Comparison of ENCODE assay signal across 10 mouse cellular contexts in genomic region chr4:41387755-41388469, GRCm38 (mm10). TPM values are rescaled to one million over a fixed set of nuclear protein-coding genes. Genes with fewer than 3 reads are reported as not detected.
DNase-seq lines count a peak whose midpoint lies in the region; ATAC-seq and TF ChIP-seq lines count a peak whose summit lies in the region.
"Had no signal": no experiment of that assay in that cellular context is flagged by ENCODE, and none has a peak within 500 bp of the region (broad histone marks: within the 10 kb centered on the region; RNA-seq: fewer than 3 reads in every experiment).

No protein-coding gene starts in this region.

- no peak overlapping the region for H3K4me3 ChIP-seq in intestine, embryonic 15.5 days (replicated peaks)
- H3K4me3 ChIP-seq in spleen, adult 2 months (ENCODE audit: extremely low read depth, insufficient read depth, insufficient read length): no peak overlapping the region
- no peak overlapping the region for H3K4me3 ChIP-seq in midbrain, postnatal 0 days (ENCODE audit: low read depth, low read length)
- no peak overlapping the region for H3K4me3 ChIP-seq in hindbrain, embryonic 14.5 days (replicated peaks; ENCODE audit: low read length)
- H3K4me3 ChIP-seq: embryonic facial prominence, embryonic 12.5 days had no signal

- ATAC-seq in intestine, embryonic 15.5 days: peak; percentile 78
- ATAC-seq in midbrain, postnatal 0 days (ENCODE audit: low FRiP score): no peak
- ATAC-seq in hindbrain, embryonic 14.5 days (ENCODE audit: low FRiP score): no peak

- no peak for TF ChIP-seq POLR2A in spleen, adult 2 months (IDR thresholded peaks at IDR 0.05; ENCODE audit: low read depth, low read length)

- H3K4me1 ChIP-seq in intestine, embryonic 15.5 days (replicated peaks): no peaks in the 10 kb centered on the region
- H3K4me1 ChIP-seq in spleen, adult 2 months (ENCODE audit: control insufficient read depth, insufficient read depth, insufficient read length): no peaks in the 10 kb centered on the region
- H3K4me1 ChIP-seq in midbrain, postnatal 0 days (ENCODE audit: insufficient read depth, low read length): no peaks in the 10 kb centered on the region
- no peaks in the 10 kb centered on the region for H3K4me1 ChIP-seq in hindbrain, embryonic 14.5 days (replicated peaks; ENCODE audit: control insufficient read depth, insufficient read depth, low read length)
- H3K4me1 ChIP-seq: embryonic facial prominence, embryonic 12.5 days had no signal

- TF ChIP-seq CTCF in spleen, adult 2 months (IDR thresholded peaks at IDR 0.05; ENCODE audit: extremely low read depth, insufficient read depth, insufficient read length, insufficient replicate concordance): no peak
- TF ChIP-seq CTCF in midbrain, postnatal 0 days (IDR thresholded peaks at IDR 0.05): no peak

- no peaks in the 10 kb centered on the region for H3K27me3 ChIP-seq in intestine, embryonic 15.5 days (replicated peaks)
- H3K27me3 ChIP-seq in spleen, adult 2 months (ENCODE audit: control insufficient read depth, insufficient read depth, low read length): no peaks in the 10 kb centered on the region
- no peaks in the 10 kb centered on the region for H3K27me3 ChIP-seq in midbrain, postnatal 0 days (ENCODE audit: insufficient read depth, low read length)
- no peaks in the 10 kb centered on the region for H3K27me3 ChIP-seq in hindbrain, embryonic 14.5 days (ENCODE audit: control insufficient read depth, insufficient read depth, low read length)
- H3K27me3 ChIP-seq: embryonic facial prominence, embryonic 12.5 days had no signal

- DNase-seq in gastrocnemius, adult 18-20 months (ENCODE audit: low spot score): peak; percentile 53
- no peak for DNase-seq in gastrocnemius, postnatal 10 days
- peak; percentile 79 for DNase-seq in c-Kit-positive CD71-positive TER-119-negative erythroid progenitor cells, embryonic 14.5 days (ENCODE audit: low read depth)
- DNase-seq in spleen, adult 2 months (ENCODE audit: low read depth in 1 of 2, low spot score in 2 of 2): no peak
- no peak for DNase-seq in cerebellum, postnatal 10 days
- no peak for DNase-seq in midbrain, postnatal 0 days (ENCODE audit: low spot score)
- DNase-seq in hindbrain, embryonic 14.5 days (ENCODE audit: low spot score): no peak
- DNase-seq: adrenal gland, postnatal 36 days had no signal

- peaks cover 21% of the 10 kb centered on the region; the same call in 1 of the 2 replicates for H3K36me3 ChIP-seq in intestine, embryonic 15.5 days
- peaks cover 32% of the 10 kb centered on the region for H3K36me3 ChIP-seq in spleen, adult 2 months (ENCODE audit: control insufficient read depth, insufficient read depth, low read length)
- peaks cover 25% of the 10 kb centered on the region for H3K36me3 ChIP-seq in midbrain, postnatal 0 days (ENCODE audit: insufficient read depth, low read length)
- H3K36me3 ChIP-seq in hindbrain, embryonic 14.5 days (replicated peaks; ENCODE audit: control insufficient read depth, insufficient read depth): peaks cover 55% of the 10 kb centered on the region

- no peak overlapping the region for H3K4me2 ChIP-seq in intestine, embryonic 15.5 days (replicated peaks)
- no peak overlapping the region for H3K4me2 ChIP-seq in midbrain, postnatal 0 days (ENCODE audit: low read depth, low read length, poor library complexity, severe bottlenecking)
- no peak overlapping the region for H3K4me2 ChIP-seq in hindbrain, embryonic 14.5 days (replicated peaks)
- H3K4me2 ChIP-seq: embryonic facial prominence, embryonic 12.5 days had no signal

- no peak overlapping the region for H3K9ac ChIP-seq in intestine, embryonic 15.5 days
- H3K9ac ChIP-seq in midbrain, postnatal 0 days (replicated peaks; ENCODE audit: low read length, poor library complexity, severe bottlenecking): no peak overlapping the region
- no peak overlapping the region for H3K9ac ChIP-seq in hindbrain, embryonic 14.5 days
- H3K9ac ChIP-seq: embryonic facial prominence, embryonic 12.5 days had no signal

- H3K9me3 ChIP-seq in intestine, embryonic 15.5 days: no peaks in the 10 kb centered on the region
- H3K9me3 ChIP-seq in midbrain, postnatal 0 days (ENCODE audit: low read length): no peaks in the 10 kb centered on the region
- no peaks in the 10 kb centered on the region for H3K9me3 ChIP-seq in hindbrain, embryonic 14.5 days (ENCODE audit: control insufficient read depth, low read length)
- H3K9me3 ChIP-seq: embryonic facial prominence, embryonic 12.5 days had no signal

- H3K27ac ChIP-seq in intestine, embryonic 15.5 days: no peak overlapping the region
- 0 out of 2 replicates have a peak overlapping the region, but pooled peaks have one; percentile 6 for H3K27ac ChIP-seq in spleen, adult 2 months (ENCODE audit: insufficient read depth, low read length)
- H3K27ac ChIP-seq in midbrain, postnatal 0 days (ENCODE audit: low read depth, low read length): no peak overlapping the region
- no peak overlapping the region for H3K27ac ChIP-seq in hindbrain, embryonic 14.5 days
- H3K27ac ChIP-seq: embryonic facial prominence, embryonic 12.5 days had no signal

- WGBS in intestine, embryonic 15.5 days: 68% methylated on average over 7 of the region's 7 CpGs
- WGBS in spleen, adult 2 months: 85% methylated on average over 7 of the region's 7 CpGs
- 89% methylated on average over 7 of the region's 7 CpGs for WGBS in midbrain, postnatal 0 days
- WGBS in hindbrain, embryonic 14.5 days: 82% methylated on average over 7 of the region's 7 CpGs

RNA-seq across cellular contexts. Expression of gene Ubap1, which starts 39.1 kb away (rescaled TPM):
- 10 to 100 TPM; 38.5 to 41.8 TPM for total RNA-seq in gastrocnemius, adult 18-20 months (2021)
- total RNA-seq in gastrocnemius, postnatal 10 days (2021): 10 to 100 TPM; 39.9 to 43.7 TPM
- 50.0 and 56.5 TPM in 2 replicates for polyA plus RNA-seq in intestine, embryonic 15.5 days (2015; fragmentation: Nextera tagmentation; extraction: Ambion mirVana)
- polyA plus RNA-seq in spleen, adult 2 months (2012; rRNA removed): 13.3 and 18.5 TPM in 2 replicates
- 35.0 and 42.1 TPM in 2 replicates for total RNA-seq in midbrain, postnatal 0 days (2014; rRNA removed)
- polyA plus RNA-seq in midbrain, postnatal 0 days (2015; fragmentation: Nextera tagmentation; extraction: Ambion mirVana): 55.1 and 58.8 TPM in 2 replicates
- polyA plus RNA-seq in hindbrain, embryonic 14.5 days (2014; fragmentation: Nextera tagmentation; extraction: Ambion mirVana): 64.1 and 68.7 TPM in 2 replicates

Comparison
In these comparisons a context has a peak if more than half of its experiments do, and no peak if none do; other contexts are left out.
1. DNase-seq: peak in gastrocnemius, adult 18-20 months (single experiment) and c-Kit-positive CD71-positive TER-119-negative erythroid progenitor cells, embryonic 14.5 days (single experiment); none in gastrocnemius, postnatal 10 days (single experiment), spleen, adult 2 months (0 of 2), cerebellum, postnatal 10 days (0 of 2), midbrain, postnatal 0 days (single experiment) and hindbrain, embryonic 14.5 days (single experiment).